Mouse (Mus musculus) 3134 (cell line): ENCODE measurements around the gene Syt17.

Experiments used
- DNase-seq: peaks from one replicate; pipeline ENCODE4 v3.0.0-alpha.2; 2011; ENCODE audit warnings: low spot score; ENCODE audit not compliant: insufficient read length; ENCODE audit errors: extremely low read depth

Syt17 gene

GRCm38 (mm10) chr7:118464432-118464831 is 16.4 kb upstream of the Syt17 start:
- DNase-seq, result no peak

DNA sequence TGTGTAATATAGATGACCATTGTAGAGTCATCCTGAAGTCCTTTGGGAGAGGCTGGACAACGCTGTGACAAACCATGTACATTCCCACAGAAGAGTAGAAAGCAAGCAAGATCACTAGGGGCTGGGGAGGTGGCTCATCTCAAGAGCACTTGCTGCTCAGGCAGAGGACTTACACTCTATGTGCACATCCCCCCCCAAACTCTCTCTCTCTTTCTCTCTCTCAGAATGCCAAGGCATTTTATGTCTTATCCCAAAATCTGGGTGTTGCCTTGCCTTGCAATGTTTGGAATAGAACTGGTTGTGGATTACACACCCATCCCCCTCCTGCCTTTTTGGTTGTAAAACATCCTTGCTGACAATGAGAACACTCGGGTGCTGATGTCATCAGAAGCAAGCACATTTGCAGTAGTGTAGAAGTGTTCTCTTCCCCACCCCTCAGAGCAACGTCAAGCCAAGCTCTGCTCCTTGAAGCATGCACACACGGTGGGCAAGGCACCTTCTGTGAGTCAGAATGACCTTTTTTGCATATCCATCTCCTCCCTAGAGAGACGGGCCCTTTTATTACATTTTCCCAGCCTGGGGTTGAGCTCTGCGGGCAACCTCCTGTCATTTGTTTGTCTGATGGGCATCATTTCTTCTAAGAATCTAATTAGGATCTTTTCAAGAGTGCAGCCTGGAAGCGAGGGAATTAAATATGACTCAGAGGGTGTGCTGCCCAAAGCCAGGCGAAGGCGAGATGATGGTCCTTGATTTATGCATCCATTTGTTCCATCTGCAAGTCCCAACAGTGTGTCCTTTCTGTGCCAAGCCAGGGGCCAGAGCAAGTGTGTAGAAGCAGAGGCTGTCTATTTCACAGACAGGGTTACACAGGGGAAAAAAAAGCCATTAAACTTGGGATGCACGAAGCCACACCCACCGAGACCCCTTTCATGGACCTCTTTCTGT is 15.1 kb upstream of the Syt17 start:
- no peak for DNase-seq

DNA sequence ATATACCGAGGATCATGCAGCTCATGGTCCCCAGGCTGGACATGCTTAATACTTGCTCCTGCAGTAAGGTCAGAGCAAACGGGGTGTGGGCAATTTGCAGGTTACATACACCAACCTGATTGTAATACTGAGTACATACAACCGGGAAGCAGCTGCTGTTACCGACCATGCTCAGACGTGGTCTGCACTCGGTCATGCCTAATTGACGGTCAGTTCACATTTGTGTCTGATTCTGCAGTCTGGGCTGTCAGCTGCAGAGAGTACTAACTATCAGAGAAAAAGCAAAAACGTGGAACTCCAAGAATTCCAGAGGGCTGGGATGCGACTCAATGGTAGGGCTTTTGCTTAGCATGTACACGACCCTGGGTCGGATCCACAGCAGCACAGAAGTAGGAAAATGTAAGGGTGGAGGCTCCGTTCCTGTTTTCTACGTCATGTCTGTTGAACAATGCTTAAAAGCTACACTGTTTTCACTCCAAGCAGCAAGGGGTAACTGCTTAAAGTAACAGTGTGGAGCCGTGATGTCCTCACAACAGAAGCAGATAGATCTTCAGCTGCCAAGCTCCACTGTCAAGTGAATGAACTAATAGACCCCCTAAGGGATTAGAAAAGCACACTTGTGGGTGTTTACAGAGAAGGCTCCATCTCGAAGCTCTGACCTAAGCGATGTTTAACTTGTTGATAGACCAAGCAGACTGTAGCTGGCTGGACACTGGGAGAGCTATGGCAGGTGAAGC is 13.5 kb upstream of the Syt17 start:
- no peak for DNase-seq

GRCm38 (mm10) chr7:118453722-118454121 is 5.7 kb upstream of the Syt17 start:
- no peak for DNase-seq

- no peak for DNase-seq
Observed at GRCm38 (mm10) chr7:118452940-118453339, 4.9 kb upstream of the Syt17 start.

DNA sequence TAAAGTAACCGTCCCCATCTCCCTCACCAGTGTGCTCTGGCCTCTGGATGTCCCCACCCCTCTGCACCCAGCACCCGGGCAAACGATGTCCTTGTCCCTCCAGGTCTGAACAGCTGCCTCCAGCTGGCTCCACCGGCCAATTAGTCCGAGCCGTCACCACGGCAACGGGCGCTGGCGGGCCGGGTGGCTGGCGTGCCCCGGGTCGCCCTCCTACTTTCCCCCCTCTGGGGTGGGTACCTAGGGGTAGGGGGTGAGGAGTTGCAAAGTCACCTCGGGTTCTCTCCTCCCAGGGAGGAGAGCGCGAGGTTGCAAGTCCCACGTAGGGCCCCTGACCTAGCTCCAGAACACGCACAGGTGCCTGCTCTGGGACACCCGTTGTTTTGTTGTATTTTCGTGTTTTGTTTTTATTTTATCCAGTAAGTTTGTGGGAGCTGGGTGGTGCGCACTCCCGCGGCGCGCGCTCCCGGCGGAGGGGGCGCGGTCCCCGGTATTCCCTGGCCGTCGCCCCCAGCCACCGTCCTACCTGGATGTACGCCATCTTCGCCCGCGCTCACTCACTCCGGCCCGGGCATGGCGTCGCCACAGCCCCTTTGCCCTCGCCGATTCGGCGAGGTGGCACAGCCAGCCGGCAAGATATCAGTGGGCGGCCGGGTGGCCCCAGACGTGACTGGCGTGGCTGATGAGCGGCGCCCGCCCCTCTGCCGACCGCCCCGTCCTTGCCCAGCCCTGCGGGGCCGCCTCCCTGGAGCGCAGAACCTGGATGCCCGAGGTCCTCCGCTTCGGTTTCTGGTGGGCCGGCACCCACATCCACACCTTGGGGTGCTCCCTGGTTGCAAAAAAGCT is 510 bp downstream of the Syt17 start:
- peak; percentile 64 for DNase-seq

GRCm38 (mm10) chr7:118443895-118444485 is 4.0 kb downstream of the Syt17 start:
- DNase-seq, result no peak

GRCm38 (mm10) chr7:118443371-118443770 is 4.7 kb downstream of the Syt17 start:
- no peak for DNase-seq

DNA sequence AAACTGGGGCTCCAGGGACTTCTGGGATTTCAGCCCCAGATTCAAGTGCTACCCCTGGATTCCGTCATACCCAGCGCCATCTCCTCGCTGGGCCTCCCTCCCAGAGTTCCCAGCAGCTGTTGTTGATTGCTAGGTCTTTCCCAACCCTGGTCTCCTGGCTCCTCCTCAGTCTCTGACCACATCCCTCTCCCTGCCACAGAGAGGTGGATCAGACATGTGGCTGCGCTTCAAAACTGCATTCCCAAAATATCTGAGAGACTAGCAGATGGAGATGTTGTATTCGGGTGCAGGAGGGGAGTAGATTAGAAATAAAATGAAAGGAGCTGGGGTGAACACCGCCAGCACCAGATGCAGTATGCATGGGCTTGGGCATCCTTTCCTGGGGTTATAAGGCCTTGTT is 6.5 kb downstream of the Syt17 start:
- DNase-seq, result peak; percentile 48

DNA sequence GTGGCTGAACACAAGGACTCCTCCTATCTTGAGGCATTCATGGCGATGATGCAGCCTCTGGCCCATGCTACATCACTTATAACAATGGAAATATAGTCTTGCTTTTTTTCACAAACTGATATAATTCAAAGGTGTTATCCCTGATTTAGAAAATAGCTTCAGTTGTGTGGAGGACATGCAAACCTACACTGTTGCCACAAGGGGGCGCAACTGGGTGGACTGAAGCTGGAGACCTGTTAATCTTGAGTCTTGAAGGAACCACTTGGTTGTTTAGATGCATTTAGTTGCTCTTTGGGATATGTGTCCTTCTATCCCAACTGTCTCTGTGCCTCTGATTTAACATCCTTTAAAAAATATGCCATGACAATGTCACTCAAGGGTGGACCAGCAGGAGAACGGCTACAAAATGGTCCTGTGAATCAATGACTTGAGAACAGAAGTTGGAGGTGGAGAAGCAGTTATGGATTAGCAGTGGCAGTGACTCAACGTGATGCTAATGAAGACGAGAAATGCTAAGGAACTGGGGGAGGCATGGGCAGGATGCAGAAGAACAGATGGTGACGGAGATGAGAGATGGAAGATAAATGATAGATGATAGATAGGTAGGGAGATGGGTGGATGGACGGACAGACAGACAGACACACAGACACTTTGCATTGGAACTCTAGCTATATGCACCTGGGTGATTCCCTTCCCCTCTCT is 10.8 kb downstream of the Syt17 start:
- no peak for DNase-seq

DNA sequence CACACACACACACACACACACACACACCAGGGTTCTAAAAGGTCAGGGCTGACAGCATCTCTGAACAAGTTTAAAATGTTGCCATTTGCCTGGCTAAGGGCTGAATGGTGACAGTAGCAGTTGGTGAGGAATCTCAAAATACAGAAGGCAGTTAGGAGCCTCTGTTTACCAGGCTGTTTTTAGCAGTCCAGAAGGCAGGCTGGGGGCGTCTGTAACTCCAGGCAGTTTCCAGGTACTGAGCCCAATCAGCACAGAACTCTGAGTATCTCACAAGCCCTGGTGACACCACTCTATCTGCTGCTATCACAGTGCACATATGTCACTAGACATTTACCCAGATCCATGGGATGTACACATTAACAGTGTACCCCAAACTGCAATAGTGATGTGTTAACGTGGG is 19.1 kb downstream of the Syt17 start:
- no peak for DNase-seq

DNA sequence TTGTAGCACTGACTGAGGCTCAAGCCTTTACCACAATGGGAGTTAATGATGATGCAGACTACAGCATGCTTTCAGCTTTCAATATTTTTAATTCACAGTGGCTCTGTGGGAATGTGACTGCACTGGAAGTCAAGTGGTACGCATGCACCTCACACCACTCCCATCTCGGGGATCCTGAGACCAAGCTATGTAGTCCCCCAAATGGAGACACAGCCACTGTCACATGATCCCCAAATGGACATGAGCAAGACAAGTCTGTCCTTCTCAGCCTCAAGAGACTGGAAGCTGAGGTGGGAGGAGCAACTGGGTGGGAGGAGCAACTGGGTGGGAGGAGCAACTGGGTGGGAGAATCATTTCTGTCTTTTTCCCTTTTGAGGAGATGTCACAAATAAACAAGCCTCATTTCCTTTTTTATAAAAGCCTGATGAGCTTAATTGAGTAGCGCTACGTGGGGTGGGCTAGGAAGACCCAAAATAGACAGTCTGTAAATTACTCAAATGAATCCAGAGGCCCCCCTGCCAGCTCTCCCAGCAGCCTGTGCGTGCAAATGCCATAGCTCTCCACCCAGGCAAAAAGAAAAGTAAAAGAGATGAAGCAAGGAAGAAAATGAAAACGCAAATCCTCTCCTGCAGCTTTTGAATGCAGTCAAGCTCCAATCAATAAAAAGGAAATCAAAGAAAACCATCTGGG is 28.4 kb downstream of the Syt17 start:
- no peak for DNase-seq

DNA sequence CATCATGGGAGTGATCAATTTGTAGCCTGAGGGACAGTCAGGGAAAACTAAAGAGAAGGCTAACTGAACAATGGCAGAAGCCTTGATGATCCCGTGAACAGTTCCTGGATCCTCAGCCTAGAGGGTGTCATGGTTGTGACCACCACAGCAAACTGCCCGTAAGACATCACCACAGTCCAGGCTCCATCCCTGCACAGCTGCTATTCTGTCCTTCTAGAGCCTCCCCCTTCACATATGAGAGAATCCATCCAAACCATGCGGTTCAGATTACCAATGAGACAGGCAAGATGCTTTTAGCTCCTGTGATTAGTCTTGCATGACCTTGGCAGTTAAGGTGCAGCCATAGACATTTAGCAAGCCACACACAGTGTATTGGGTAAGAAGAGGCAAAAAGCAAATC is 33.8 kb downstream of the Syt17 start:
- DNase-seq, result no peak

DNA sequence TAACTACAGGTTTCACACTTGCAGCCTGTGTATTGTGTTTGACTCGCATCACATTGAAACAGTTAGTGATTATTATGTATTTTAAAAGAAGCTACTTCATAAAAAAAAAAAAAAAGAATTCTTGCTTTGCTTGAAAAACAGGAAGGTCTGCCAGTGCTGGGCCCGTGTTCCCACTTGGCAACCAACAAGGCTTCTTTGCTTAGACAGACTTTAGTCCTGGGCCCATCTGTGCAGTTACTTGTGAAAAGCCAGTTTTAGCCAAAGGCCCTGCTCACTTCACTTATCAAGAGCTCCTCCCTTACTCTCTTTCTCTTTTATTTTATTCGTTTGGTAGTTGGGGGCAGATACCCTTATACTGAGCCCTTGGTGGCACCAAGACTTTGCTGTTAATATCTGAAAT is 36.1 kb downstream of the Syt17 start:
- no peak for DNase-seq

DNA sequence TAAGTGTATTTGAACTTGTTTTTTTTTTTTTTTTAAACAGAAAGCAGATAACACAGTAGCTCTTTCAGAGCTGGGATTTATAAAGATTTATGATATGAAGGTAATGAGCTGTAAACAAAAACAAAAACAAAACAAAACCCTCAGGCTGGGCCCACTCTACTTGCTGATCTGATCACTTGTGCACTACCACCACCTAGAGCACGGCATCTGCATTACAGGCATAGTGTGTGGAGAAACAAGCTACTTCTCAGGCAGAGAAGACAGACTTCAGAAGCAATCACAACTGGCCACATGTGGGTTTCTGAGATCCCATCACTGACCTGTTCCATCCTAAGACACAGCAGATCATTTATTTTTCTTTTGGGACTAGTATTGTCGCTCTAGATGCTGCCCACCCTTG is 38.6 kb downstream of the Syt17 start:
- DNase-seq, result no peak

DNA sequence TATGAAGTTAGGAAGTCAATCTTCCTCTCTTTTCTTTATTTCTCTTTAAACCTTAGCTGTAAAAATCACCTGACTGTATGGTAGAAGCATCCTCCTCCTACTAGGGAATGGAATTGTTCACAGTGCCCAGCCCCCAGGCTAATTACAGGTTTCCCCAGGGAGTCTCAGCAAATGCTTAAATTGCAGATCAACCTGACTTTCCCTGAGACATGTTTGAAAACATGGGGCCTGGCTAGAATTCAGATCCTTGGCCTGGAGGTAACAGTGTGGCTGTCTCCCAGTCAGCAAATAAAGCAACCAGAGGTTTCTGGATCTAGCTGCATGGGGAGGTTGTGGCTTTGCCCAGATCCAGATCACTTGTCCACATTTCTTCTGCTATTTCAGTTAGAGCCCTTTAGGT is 42.8 kb downstream of the Syt17 start:
- no peak for DNase-seq

- no peak for DNase-seq
Observed at GRCm38 (mm10) chr7:118402576-118403022, 45.4 kb downstream of the Syt17 start.

DNA sequence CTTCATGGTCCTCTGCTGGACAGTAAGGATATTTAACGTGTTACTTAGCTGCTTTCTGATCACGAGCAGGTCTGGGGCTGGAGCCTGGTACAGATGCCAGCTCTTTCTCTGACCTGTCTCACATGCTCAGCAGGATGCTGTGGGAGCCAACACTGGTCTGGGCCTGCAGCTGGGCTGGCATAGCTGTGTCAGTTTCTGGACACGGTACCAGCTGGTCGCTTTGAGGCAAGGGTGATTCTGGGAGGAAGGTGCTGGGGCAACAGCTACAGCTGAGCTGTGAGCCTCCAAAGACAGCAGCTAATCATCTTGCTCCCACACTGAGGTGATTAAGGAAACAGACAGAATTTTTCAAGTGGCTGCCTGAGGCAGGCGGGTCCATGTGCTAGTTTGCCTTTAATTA is 46.1 kb downstream of the Syt17 start:
- DNase-seq, result no peak

- no peak for DNase-seq
Observed at GRCm38 (mm10) chr7:118399764-118400163, 48.3 kb downstream of the Syt17 start.
